Mouse (Mus musculus) liver, postnatal 0 days (tissue): ENCODE measurements at regions not wholly inside any gene's neighbourhood (a gene's known extent, or its start where the extent isn't known, plus 50 kb on each side); places are given as distances from the start of the nearest gene placed in this dataset.

ENCODE experiments used
- CTCF ChIP-seq: sonication (generic); IDR thresholded peaks from 2 replicates; pipeline ENCODE4 v1.5.1; 2016; ENCODE audit warnings: antibody characterized with exemption, low read depth
- EP300 ChIP-seq: IDR thresholded peaks from 2 replicates; pipeline ENCODE4 v1.6.1; 2016; ENCODE audit warnings: antibody characterized with exemption, low read depth, mild to moderate bottlenecking

DNA sequence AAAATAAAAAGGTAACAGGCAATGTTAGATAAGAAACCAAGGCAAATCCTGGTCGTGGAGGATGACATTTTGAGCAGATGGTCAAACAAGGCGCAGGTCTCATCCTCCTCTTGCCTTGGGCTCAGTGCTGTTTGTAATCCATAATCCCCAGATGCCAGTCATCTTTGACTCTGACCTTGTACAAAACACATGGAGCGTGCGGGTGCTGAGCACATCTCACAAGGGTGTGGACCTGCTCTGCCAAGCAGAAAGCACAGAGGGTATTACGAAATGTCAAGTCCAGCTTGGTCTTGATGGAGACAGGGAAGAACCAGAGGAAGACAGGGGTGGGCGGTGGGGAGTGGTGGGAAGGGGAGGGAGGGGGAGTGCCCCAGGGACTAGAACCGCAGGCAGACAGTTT, 116.9 kb upstream of the Auts2 start:
- TF ChIP-seq CTCF = no peak
- no peak for TF ChIP-seq EP300
